Mouse (Mus musculus) brain, embryonic 14.5 days (tissue): ENCODE data around the gene Ctdsp1.

Experiments used
- CTCF ChIP-seq: fragments of 200-500 bp; IDR thresholded peaks from 2 replicates; pipeline ENCODE4 v1.5.1; 2012; ENCODE audit warnings: inconsistent platforms, mild to moderate bottlenecking, moderate library complexity, borderline replicate concordance; ENCODE audit not compliant: insufficient read depth, insufficient read length; ENCODE audit errors: extremely low read depth
- POLR2A ChIP-seq: fragments of 200-500 bp; IDR thresholded peaks from 2 replicates; pipeline ENCODE4 v1.6.1; 2012; ENCODE audit warnings: mild to moderate bottlenecking, inconsistent platforms, borderline replicate concordance; ENCODE audit not compliant: poor library complexity, insufficient read depth, insufficient read length, severe bottlenecking; ENCODE audit errors: extremely low read depth

DNA sequence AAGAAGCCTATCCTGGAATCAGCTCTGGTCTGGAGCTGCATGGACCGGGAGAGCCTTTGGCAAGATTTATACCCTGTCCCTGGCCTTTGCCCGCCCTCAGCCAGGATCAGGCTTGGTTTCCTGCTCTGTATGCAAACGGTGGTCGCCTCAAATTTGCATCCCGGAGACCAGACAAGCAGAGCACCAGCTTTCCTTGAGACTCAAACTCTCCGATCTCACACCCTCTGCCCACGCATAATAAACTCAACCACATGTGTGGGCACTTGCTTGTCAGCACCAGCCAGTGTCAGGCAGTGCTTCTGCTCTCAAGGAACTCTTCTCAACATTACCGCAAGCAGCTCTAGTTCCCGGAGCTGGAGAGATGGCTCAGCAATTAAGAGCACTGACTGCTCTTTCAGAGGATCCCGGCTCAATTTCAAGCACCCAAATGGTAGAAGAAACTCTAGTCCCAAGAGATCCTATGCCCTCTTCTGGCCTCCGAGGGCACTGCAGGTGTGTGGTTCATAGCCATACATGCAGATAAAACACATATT is 6.7 kb downstream of the Ctdsp1 start:
- TF ChIP-seq CTCF (peak; percentile 61; the same call in 1 of the 2 replicates), POLR2A (no peak)
